Mouse (Mus musculus): ENCODE results near the gene Ttc34. TPM values are rescaled to one million over a fixed set of nuclear protein-coding genes. Genes with fewer than 3 reads are reported as not detected.

Gene Ttc34
- polyA plus RNA-seq, 1 experiment from 2014 or later = 0.30 TPM

- ATAC-seq (replicated peaks; ENCODE audit: low FRiP score, low read depth) (no peak), DNase-seq (ENCODE audit: low spot score) (no peak)
- no peaks in the 10 kb centered on the region for H3K4me1 ChIP-seq (replicated peaks; ENCODE audit: insufficient read depth, low read length)
- H3K36me3 ChIP-seq (ENCODE audit: insufficient read depth, low read length) = no peaks in the 10 kb centered on the region
- no peaks in the 10 kb centered on the region for H3K27me3 ChIP-seq (ENCODE audit: insufficient read depth, low read length)
- no peaks in the 10 kb centered on the region for H3K9me3 ChIP-seq (replicated peaks; ENCODE audit: low read length)
- H3K27ac ChIP-seq = no peak overlapping the region
- TF ChIP-seq CTCF (IDR thresholded peaks at IDR 0.05; ENCODE audit: low read depth) = no peak
- 69% methylated on average over 7 of the region's 7 CpGs for WGBS
- no peak overlapping the region for H3K4me2 ChIP-seq (ENCODE audit: low read length)
- no peak overlapping the region for H3K9ac ChIP-seq (ENCODE audit: low read depth, low read length)
- no peak overlapping the region for H3K4me3 ChIP-seq (replicated peaks; ENCODE audit: low read depth, low read length)
Observed at GRCm38 (mm10) chr4:154836183-154836915, 910 bp upstream of the Ttc34 start.

GRCm38 (mm10) chr4:154838741-154839140 is 1.5 kb downstream of the Ttc34 start:
- Histone ChIP-seq H3K27me3 (ENCODE audit: insufficient read depth, low read length) (no peaks in the 10 kb centered on the region), H3K4me2 (ENCODE audit: low read length) (no peak overlapping the region), H3K36me3 (ENCODE audit: insufficient read depth, low read length) (no peaks in the 10 kb centered on the region), H3K9me3 (replicated peaks; ENCODE audit: low read length) (no peaks in the 10 kb centered on the region), H3K4me1 (replicated peaks; ENCODE audit: insufficient read depth, low read length) (no peaks in the 10 kb centered on the region), H3K27ac (no peak overlapping the region), H3K4me3 (replicated peaks; ENCODE audit: low read depth, low read length) (no peak overlapping the region), H3K9ac (ENCODE audit: low read depth, low read length) (no peak overlapping the region)
- WGBS = 85% methylated on average over 13 of the region's 13 CpGs
- TF ChIP-seq CTCF (IDR thresholded peaks at IDR 0.05; ENCODE audit: low read depth) = no peak
- ATAC-seq (replicated peaks; ENCODE audit: low FRiP score, low read depth) (no peak), DNase-seq (ENCODE audit: low spot score) (no peak)

- DNase-seq (ENCODE audit: low spot score) (no peak), ATAC-seq (replicated peaks; ENCODE audit: low FRiP score, low read depth) (no peak)
- no peaks in the 10 kb centered on the region for H3K4me1 ChIP-seq (replicated peaks; ENCODE audit: insufficient read depth, low read length)
- no peak overlapping the region for H3K4me3 ChIP-seq (replicated peaks; ENCODE audit: low read depth, low read length)
- H3K27me3 ChIP-seq (ENCODE audit: insufficient read depth, low read length) = no peaks in the 10 kb centered on the region
- no peaks in the 10 kb centered on the region for H3K36me3 ChIP-seq (ENCODE audit: insufficient read depth, low read length)
- H3K9me3 ChIP-seq (replicated peaks; ENCODE audit: low read length) = no peaks in the 10 kb centered on the region
- no peak overlapping the region for H3K27ac ChIP-seq
- no peak overlapping the region for H3K9ac ChIP-seq (ENCODE audit: low read depth, low read length)
- 45% methylated on average over 11 of the region's 11 CpGs for WGBS
- no peak for TF ChIP-seq CTCF (IDR thresholded peaks at IDR 0.05; ENCODE audit: low read depth)
- H3K4me2 ChIP-seq (ENCODE audit: low read length) = no peak overlapping the region
Observed at GRCm38 (mm10) chr4:154839406-154839805, 2.1 kb downstream of the Ttc34 start.

GRCm38 (mm10) chr4:154852696-154853095 is 15.4 kb downstream of the Ttc34 start:
- DNase-seq (ENCODE audit: low spot score) = no peak
- no peak overlapping the region for H3K4me3 ChIP-seq (replicated peaks; ENCODE audit: low read depth, low read length)
- H3K4me1 ChIP-seq (replicated peaks; ENCODE audit: insufficient read depth, low read length) = peaks cover 4% of the 10 kb centered on the region; the same call in 1 of the 2 replicates
- no peak for TF ChIP-seq CTCF (IDR thresholded peaks at IDR 0.05; ENCODE audit: low read depth)
- H3K9me3 ChIP-seq (replicated peaks; ENCODE audit: low read length) = no peaks in the 10 kb centered on the region; the same call in 1 of the 2 replicates
- no peaks in the 10 kb centered on the region for H3K36me3 ChIP-seq (ENCODE audit: insufficient read depth, low read length)
- H3K9ac ChIP-seq (ENCODE audit: low read depth, low read length) = no peak overlapping the region
- H3K4me2 ChIP-seq (ENCODE audit: low read length) = no peak overlapping the region
- 92% methylated on average over 1 of the region's 1 CpGs for WGBS
- no peak overlapping the region for H3K27ac ChIP-seq
- peaks cover 30% of the 10 kb centered on the region for H3K27me3 ChIP-seq (ENCODE audit: insufficient read depth, low read length)
- no peak for ATAC-seq (replicated peaks; ENCODE audit: low FRiP score, low read depth)

GRCm38 (mm10) chr4:154853881-154854280 is 16.6 kb downstream of the Ttc34 start:
- H3K27ac ChIP-seq = no peak overlapping the region
- H3K4me2 ChIP-seq (ENCODE audit: low read length) = no peak overlapping the region
- no peak overlapping the region for H3K4me3 ChIP-seq (replicated peaks; ENCODE audit: low read depth, low read length)
- no peak for ATAC-seq (replicated peaks; ENCODE audit: low FRiP score, low read depth)
- H3K27me3 ChIP-seq (ENCODE audit: insufficient read depth, low read length) = peaks cover 30% of the 10 kb centered on the region
- DNase-seq (ENCODE audit: low spot score) = no peak
- H3K9me3 ChIP-seq (replicated peaks; ENCODE audit: low read length) = no peaks in the 10 kb centered on the region; the same call in 1 of the 2 replicates
- peaks cover 4% of the 10 kb centered on the region; the same call in 1 of the 2 replicates for H3K4me1 ChIP-seq (replicated peaks; ENCODE audit: insufficient read depth, low read length)
- no peaks in the 10 kb centered on the region for H3K36me3 ChIP-seq (ENCODE audit: insufficient read depth, low read length)
- TF ChIP-seq CTCF (IDR thresholded peaks at IDR 0.05; ENCODE audit: low read depth) = no peak
- no peak overlapping the region for H3K9ac ChIP-seq (ENCODE audit: low read depth, low read length)
- 72% methylated on average over 4 of the region's 4 CpGs for WGBS

- WGBS = 52% methylated on average over 12 of the region's 12 CpGs
- Histone ChIP-seq H3K9ac (ENCODE audit: low read depth, low read length) (no peak overlapping the region), H3K4me2 (ENCODE audit: low read length) (no peak overlapping the region), H3K9me3 (replicated peaks; ENCODE audit: low read length) (no peaks in the 10 kb centered on the region; the same call in 1 of the 2 replicates), H3K27ac (no peak overlapping the region), H3K4me3 (replicated peaks; ENCODE audit: low read depth, low read length) (no peak overlapping the region), H3K27me3 (ENCODE audit: insufficient read depth, low read length) (peaks cover 30% of the 10 kb centered on the region), H3K4me1 (replicated peaks; ENCODE audit: insufficient read depth, low read length) (peaks cover 4% of the 10 kb centered on the region; the same call in 1 of the 2 replicates), H3K36me3 (ENCODE audit: insufficient read depth, low read length) (no peaks in the 10 kb centered on the region)
- ATAC-seq (replicated peaks; ENCODE audit: low FRiP score, low read depth) (0 out of 2 replicates have a peak, but pooled peaks have one; percentile 25), DNase-seq (ENCODE audit: low spot score) (peak; percentile 51)
- no peak for TF ChIP-seq CTCF (IDR thresholded peaks at IDR 0.05; ENCODE audit: low read depth)
Observed at GRCm38 (mm10) chr4:154854676-154855345, 17.6 kb downstream of the Ttc34 start.

All from kidney, postnatal 0 days (tissue).